Mouse (Mus musculus) heart, postnatal 0 days (tissue): ENCODE measurements around the gene Nup98.

Experiments used
- CTCF ChIP-seq: IDR thresholded peaks from 2 replicates; pipeline ENCODE4 v1.5.1; 2016; ENCODE audit warnings: antibody characterized with exemption, control low read depth, low read depth
- EP300 ChIP-seq: IDR thresholded peaks from 2 replicates; pipeline ENCODE4 v1.6.1; 2016; ENCODE audit warnings: antibody characterized with exemption, low read depth

DNA sequence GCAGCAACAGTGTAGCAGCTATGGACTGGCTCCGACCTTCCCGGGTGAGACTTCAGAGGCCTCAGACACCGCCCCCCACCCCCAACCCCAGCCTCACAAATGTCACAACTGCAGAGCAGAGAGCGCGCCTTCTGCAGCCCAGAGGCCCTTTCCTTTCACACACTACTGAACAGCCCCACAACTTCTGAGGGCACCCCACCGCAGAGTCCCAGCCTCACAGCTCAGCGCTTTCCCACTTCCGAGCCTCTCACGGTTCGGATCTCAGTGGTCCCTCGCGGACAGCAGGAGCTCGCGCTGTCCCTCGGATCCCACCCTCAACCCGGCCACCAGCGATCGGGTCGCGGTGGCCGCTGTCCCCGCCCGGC lies 39.5 kb upstream of the Nup98 start:
- no peak for TF ChIP-seq EP300
- TF ChIP-seq CTCF = no peak
